Mouse (Mus musculus): Measurements from ENCODE around the gene Miga1.

The Miga1 gene

DNA sequence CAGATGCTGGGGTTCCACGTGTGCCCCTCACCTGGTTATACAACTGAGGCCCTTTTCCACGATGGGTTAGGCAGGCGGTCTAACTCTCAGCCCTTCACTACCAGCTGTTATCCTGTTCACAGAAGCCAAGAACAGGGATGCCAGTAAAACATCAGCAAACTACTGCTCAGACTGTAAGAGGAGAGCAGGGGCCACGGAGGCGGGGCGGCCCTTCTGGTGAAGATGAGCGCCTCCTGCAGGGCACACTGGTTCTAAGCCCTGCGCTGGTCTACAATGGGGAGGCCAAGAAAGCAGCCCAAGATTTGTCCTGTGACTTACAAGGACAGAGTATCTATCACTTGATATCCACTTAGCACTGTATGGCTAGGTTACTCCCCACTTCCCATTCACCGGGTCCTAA, 52.4 kb downstream of the Miga1 start:
- peak; percentile 51 for DNase-seq (ENCODE audit: low read depth, low spot score)

DNA sequence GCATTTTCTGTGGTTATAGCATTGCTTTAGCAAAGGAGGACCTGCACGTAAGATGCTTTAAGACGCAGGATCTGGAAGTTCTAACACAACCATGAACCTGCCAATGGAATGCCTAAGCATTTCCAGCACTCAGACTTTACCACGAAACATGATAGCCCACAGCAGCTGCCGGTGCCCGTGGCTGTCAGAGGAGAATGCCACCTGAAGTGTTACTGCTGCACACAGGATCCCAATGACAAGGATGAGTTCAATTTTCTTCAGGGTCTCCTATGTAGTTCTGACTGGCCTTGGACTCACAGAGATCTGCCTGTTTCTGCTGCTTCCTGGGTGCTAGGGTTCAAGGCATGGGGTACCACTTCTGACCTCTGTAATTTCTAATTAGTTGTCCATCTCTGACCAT, 55.4 kb downstream of the Miga1 start:
- peak; percentile 67 for DNase-seq (ENCODE audit: low read depth, low spot score)

GRCm38 (mm10) chr3:152284306-152284705, 55.9 kb downstream of the Miga1 start:
- DNase-seq (ENCODE audit: low read depth, low spot score): no peak

GRCm38 (mm10) chr3:152282126-152282525, 58.1 kb downstream of the Miga1 start:
- no peak for DNase-seq (ENCODE audit: low read depth, low spot score)

DNA sequence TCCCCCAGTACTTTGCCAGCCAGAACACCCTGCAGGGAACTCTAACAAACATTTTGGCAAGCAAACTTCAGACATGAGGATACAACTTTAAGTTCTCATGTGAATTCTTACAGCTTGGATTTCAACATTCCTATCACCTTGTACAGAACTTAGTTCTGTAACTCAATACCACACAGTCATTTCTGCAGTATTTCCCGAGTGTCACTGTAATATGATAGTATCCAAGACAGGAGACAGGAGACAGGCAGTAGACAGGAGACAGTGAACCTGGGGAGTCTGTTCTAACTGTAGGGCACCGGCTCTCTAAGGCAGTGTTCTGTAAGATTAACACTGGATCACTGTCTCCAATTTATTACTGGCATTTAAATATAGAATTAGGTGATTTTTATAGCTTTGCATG, 61.8 kb downstream of the Miga1 start:
- no peak for DNase-seq (ENCODE audit: low read depth, low spot score)

- DNase-seq (ENCODE audit: low read depth, low spot score): no peak
These were observed 62.3 kb downstream of the Miga1 start for GRCm38 (mm10) chr3:152277912-152278311.

GRCm38 (mm10) chr3:152276935-152277334, 63.3 kb downstream of the Miga1 start:
- no peak for DNase-seq (ENCODE audit: low read depth, low spot score)

DNA sequence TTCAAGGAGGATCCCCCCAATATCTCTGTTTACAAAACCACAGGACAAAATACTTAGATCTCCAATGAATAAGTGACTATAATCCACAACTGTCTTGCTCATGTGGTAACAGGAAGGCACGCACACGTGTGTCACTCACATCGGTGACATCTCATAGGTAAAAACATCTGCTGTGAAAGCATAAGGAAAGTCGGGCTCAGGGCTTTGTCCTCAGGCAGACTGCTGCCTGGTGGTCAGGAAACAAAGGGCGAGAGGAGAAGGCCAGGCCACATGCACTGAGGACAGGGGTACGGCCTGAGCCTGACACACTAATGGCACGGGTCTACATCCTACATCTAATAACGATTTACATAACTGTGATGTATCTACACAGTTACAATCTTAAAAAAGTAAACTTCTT, 65.2 kb downstream of the Miga1 start:
- no peak for DNase-seq (ENCODE audit: low read depth, low spot score)

GRCm38 (mm10) chr3:152272974-152273685, 67.1 kb downstream of the Miga1 start:
- no peak for DNase-seq (ENCODE audit: low read depth, low spot score)

DNA sequence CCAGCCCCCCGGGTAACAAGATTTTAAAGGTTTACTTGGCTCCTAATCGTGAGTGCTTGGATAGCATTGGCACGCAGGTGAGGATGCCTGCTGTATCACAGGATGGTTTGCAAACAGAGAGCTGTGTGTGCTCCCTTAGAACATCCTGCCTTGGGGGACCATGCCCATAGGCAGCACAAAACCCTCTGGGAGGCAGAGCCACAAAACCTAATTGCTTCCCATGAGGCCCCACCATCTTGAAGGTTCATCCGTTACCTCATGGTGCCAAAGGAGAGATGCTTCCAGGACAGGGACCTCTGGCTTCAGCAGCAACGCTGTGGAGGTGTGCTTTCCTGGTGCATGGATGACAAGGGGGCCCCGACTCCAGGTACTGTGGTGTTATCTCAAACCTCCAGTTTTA, 68.3 kb downstream of the Miga1 start:
- DNase-seq (ENCODE audit: low read depth, low spot score): no peak

GRCm38 (mm10) chr3:152271071-152271710, 69.0 kb downstream of the Miga1 start:
- no peak for DNase-seq (ENCODE audit: low read depth, low spot score)

- no peak for DNase-seq (ENCODE audit: low read depth, low spot score)
These were observed 72.1 kb downstream of the Miga1 start for GRCm38 (mm10) chr3:152268099-152268498.

DNA sequence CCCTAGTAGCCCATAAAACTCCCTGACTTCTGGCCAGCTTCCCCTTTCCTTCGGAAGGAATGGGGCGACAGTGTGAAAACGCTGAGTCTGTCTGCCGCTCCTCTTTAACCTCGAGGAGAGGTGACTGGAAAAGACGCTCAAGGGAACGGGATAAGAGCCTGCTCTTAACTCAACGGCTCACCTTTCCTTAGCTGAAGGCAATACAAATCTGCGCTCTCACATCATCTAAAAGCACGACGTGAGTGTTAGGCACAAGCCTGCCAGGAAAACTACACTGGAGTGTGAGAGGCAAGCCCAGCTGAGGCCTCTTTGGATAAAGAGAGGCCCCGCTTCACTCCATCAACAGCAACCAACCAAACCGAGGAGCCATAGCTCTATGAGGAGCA, 74.2 kb downstream of the Miga1 start, which contains the start of gene Nexn:
Gene Nexn, minus strand, starts transcription at position 315 of the 386 bp plus-strand sequence.
- DNase-seq (ENCODE audit: low read depth, low spot score): no peak

DNA sequence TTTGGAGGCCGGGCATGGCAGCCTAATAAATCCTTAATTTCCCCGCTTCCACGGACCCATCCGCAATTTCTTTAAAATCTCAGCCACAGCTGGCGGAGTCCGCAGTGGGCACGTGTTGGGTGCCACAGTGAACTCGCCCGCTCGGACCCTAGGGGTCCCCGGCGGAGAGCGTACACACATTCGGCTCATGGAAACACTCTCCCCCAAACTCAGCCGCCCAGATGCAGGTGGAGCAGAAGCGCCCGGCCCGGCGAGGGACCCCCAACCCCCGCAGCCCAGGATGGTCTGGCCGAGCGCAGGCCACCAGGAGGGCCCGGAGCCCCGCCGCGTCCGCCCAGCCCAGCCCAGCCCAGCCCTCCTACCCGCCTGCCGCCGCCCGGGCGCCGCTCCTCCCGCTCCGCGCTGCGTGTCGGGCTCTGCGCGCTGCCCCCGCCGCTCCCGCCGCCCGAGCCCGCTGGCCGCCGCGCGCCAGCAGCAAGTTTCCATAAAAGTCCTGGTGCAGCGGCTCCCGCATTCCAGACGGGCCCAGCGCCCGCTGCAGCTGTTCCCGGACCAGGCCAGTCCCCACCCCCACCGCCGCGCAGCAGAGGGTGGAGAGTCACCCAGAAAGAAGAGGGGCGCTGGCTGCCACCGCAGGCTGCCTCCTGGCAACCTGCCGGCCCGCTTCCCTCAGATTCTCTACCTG, 74.7 kb downstream of the Miga1 start:
- DNase-seq (ENCODE audit: low read depth, low spot score): peak; percentile 86

- no peak for DNase-seq (ENCODE audit: low read depth, low spot score)
These were observed 75.4 kb downstream of the Miga1 start for GRCm38 (mm10) chr3:152264830-152265229.

DNA sequence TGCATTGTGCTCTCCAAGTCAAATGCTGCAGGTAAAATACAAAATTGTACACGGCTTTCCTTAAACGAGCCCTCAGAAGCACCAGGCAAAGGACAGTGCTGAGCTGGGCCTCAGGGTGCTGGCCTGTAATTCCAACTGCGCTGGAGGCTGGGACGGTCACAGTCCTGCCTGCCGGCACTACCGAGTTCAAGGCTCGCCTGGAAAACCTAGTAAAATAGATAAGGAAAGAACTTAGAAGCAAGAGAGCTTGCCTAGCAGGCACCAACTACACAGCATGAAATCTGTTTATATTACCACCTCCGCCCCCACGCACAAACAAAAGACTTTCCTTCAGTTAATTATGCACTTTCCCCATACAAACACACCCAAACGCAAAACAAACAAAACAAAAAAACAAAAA, 75.8 kb downstream of the Miga1 start:
- no peak for DNase-seq (ENCODE audit: low read depth, low spot score)

DNA sequence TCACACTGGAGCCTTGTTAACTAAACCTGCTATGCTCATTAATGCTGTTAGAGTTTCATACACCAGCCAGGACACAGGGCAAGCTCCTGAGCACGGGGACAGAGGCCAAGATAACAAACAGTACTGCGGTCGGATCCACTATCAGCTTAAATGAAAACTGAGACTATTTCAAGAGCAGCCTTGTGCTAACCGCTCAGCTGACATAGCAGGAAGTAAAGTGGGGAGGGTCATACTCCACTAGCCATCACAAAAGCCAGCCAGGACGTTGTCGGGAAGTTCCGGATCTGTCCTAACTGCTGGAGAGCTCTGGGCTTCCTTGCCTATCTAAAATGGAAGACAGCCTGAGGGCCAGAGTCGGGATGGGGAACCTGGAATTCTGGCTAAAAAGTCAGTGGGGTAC, 78.3 kb downstream of the Miga1 start:
- peak; percentile 56 for DNase-seq (ENCODE audit: low read depth, low spot score)

GRCm38 (mm10) chr3:152261436-152261835, 78.8 kb downstream of the Miga1 start:
- DNase-seq (ENCODE audit: low read depth, low spot score): no peak

DNA sequence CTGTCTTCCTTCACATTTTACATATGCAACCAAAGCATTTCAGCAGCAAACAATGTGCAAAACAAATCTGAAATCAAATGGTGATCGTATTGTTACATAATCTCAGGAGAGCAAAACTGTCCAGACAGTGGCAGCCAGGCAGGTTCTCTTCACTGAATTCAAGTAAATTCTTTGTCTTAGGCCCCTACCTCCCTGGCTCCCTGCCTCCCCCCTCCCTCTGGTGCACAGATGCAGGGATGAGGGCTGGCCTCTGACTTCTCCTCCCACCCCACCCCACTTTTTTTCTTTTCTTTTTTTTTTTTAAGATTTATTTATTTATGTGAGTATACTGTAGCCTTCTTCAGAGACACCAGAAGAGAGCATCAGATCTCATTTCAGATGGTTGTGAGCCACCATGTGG, 79.8 kb downstream of the Miga1 start:
- no peak for DNase-seq (ENCODE audit: low read depth, low spot score)

DNA sequence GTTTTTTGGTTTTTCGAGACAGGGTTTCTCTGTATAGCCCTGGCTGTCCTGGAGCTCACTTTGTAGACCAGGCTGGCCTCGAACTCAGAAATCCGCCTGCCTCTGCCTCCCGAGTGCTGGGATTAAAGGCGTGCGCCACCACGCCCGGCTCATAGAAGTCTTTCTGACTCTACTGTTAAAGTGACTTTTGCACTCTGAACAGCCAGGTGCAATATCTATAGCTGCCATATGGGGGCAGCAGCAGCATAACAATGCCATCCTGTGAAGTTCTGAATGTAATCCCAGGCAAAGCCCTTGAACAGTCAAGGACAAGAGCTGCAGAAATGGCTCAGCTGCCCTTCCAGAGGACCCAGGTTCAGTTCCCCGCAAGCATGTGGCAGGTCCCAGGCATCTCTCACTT, 80.8 kb downstream of the Miga1 start:
- peak; percentile 83 for DNase-seq (ENCODE audit: low read depth, low spot score)

DNA sequence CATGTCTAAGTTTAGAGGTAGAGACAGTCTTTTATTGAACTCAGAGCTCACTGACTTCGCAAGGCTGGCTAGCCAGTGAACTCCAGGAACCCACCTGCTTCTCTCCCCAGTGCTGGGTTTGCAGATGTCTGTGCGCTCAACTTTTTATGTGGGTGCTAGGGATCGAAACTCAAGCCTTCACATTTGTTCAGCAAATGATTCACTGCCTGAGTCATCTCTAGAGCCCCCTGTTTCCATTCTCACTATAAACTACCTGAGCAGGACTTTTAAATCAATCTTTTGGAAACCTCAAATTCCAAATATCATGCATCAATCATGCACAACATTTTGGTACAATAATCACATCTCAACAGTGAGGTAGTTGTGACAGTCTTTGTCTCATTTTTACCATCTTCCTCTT, 82.7 kb downstream of the Miga1 start:
- DNase-seq (ENCODE audit: low read depth, low spot score): no peak

DNA sequence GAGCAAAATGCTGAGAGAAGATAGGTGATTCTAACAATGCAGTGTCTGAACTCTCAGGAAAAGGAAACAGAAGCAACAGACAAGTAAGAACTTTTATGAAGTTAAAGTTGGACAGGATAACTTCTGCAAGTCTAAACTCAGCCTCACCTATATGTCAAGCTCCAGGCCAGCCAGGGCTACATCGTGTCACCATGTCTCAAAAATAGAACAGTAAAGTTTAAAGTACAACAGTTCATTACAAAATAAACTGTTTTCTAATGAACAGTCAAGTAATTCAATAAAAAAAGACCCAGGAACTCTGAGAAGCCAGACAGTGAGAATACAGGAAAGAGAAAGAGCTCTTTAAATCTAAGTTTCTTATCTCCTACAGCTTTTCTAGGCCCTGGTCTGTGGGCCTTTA, 89.7 kb downstream of the Miga1 start:
- no peak for DNase-seq (ENCODE audit: low read depth, low spot score)

DNA sequence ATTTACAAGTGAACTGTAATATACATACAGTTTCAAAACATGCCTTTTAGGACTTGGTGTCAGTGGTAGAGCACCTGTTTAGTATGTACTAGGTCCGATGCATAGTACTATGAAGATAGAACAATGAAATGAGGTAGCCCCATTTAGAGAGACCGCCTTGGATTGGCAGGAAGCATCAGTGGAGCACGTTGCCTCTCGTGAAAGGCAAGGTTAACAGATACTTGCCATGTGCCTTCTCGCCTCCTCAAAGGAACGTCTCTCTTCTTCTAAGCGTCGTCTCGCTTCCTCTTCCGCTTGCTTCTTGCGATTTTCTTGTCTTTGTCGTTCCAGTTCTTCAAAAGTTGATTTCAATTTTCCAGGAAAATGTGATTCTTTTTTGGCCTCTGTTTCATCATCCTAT, 92.5 kb downstream of the Miga1 start:
- no peak for DNase-seq (ENCODE audit: low read depth, low spot score)
